Mouse (Mus musculus) myocyte (in vitro differentiated cells): ENCODE results near the gene Rnf41. TPM values are rescaled to one million over a fixed set of nuclear protein-coding genes. Genes with fewer than 3 reads are reported as not detected.
A peak's percentile ranks its signal among the peaks of the same experiment; 100 is the strongest.

ENCODE experiments used
- H3K27me3 ChIP-seq: one replicate; pipeline ENCODE4 v1.6.1; 2011; ENCODE audit not compliant: control insufficient read depth, insufficient read depth, insufficient read length
- H3K36me3 ChIP-seq: one replicate; pipeline ENCODE4 v1.6.1; 2011; ENCODE audit not compliant: control insufficient read depth, insufficient read depth
- H3K4me2 ChIP-seq: one replicate; pipeline ENCODE4 v1.6.1; 2011; ENCODE audit warnings: low read depth, control low read depth
- H3K4me3 ChIP-seq: one replicate; pipeline ENCODE4 v1.5.1; 2011; ENCODE audit warnings: mild to moderate bottlenecking, control low read depth, moderate library complexity
- H3K79me2 ChIP-seq: one replicate; pipeline ENCODE4 v1.6.1; 2011; ENCODE audit not compliant: control insufficient read depth, insufficient read depth
- H3ac ChIP-seq: one replicate; pipeline ENCODE4 v1.6.1; 2011; ENCODE audit not compliant: control insufficient read depth, insufficient read length
- CEBPB ChIP-seq: IDR thresholded peaks from 2 replicates; pipeline ENCODE4 v1.6.1; 2011; ENCODE audit warnings: mild to moderate bottlenecking, moderate library complexity; ENCODE audit not compliant: poor library complexity, insufficient read depth, severe bottlenecking
- E2F4 ChIP-seq: IDR thresholded peaks from one replicate; pipeline ENCODE4 v1.6.1; 2011; ENCODE audit warnings: mild to moderate bottlenecking, control low read depth, moderate library complexity; ENCODE audit not compliant: insufficient read depth
- MAX ChIP-seq: IDR thresholded peaks from one replicate; pipeline ENCODE4 v1.6.1; 2011; ENCODE audit warnings: low read depth, mild to moderate bottlenecking, control low read depth
- MYOD1 ChIP-seq, 3 experiments: IDR thresholded peaks; one replicate each; pipeline ENCODE4 v1.6.1; 2011; ENCODE audit warnings: control low read depth in 2 of 3, low read depth in 2 of 3, mild to moderate bottlenecking in 2 of 3, moderate library complexity in 1 of 3; ENCODE audit not compliant: insufficient read length in 2 of 3, control insufficient read depth in 1 of 3
- MYOG ChIP-seq, 3 experiments: IDR thresholded peaks; one replicate each; pipeline ENCODE4 v1.6.1; 2011; ENCODE audit warnings: control low read depth in 2 of 3, low read depth in 2 of 3, mild to moderate bottlenecking in 2 of 3; ENCODE audit not compliant: insufficient read length in 2 of 3, control insufficient read depth in 1 of 3, insufficient read depth in 1 of 3
- POLR2A ChIP-seq: IDR thresholded peaks from one replicate; pipeline ENCODE4 v1.6.1; 2011; ENCODE audit warnings: low read depth, mild to moderate bottlenecking, control low read depth, moderate library complexity; ENCODE audit not compliant: insufficient read length
- POLR2AphosphoS2 ChIP-seq: IDR thresholded peaks from one replicate; pipeline ENCODE4 v1.6.1; 2011; ENCODE audit warnings: low read depth, control low read depth; ENCODE audit not compliant: insufficient read length
- REST ChIP-seq: IDR thresholded peaks from one replicate; pipeline ENCODE4 v1.6.1; 2011; ENCODE audit warnings: mild to moderate bottlenecking, control low read depth, moderate library complexity; ENCODE audit not compliant: insufficient read depth, insufficient read length
- SRF ChIP-seq: IDR thresholded peaks from one replicate; pipeline ENCODE4 v1.6.1; 2011; ENCODE audit warnings: low read depth; ENCODE audit not compliant: control insufficient read depth, insufficient read length
- TCF12 ChIP-seq: IDR thresholded peaks from one replicate; pipeline ENCODE4 v1.6.1; 2011; ENCODE audit warnings: mild to moderate bottlenecking, control low read depth; ENCODE audit not compliant: poor library complexity, insufficient read depth, severe bottlenecking
- TCF3 ChIP-seq: IDR thresholded peaks from one replicate; pipeline ENCODE4 v1.6.1; 2011; ENCODE audit warnings: low read depth, control low read depth; ENCODE audit not compliant: insufficient read length
- USF1 ChIP-seq: IDR thresholded peaks from one replicate; pipeline ENCODE4 v1.6.1; 2011; ENCODE audit warnings: low read depth, mild to moderate bottlenecking, control low read depth, moderate library complexity
- polyA plus RNA-seq: library from polyadenylated mRNA; unstranded; fragments of >200 nt; fragmentation: generic; extraction: Trizol; gene quantifications from one replicate; pipeline ENCODE4 v1.2.1, GENCODE M21; 2012; ENCODE audit warnings: missing spikeins

The Rnf41 gene
- polyA plus RNA-seq, 1 experiment = 35.2 TPM

GRCm38 (mm10) chr10:128440407-128440806, 28.9 kb downstream of the Rnf41 start:
- peaks cover 23% of the 10 kb centered on the region for H3K36me3 ChIP-seq
- no peak overlapping the region for H3K4me3 ChIP-seq
- H3K27me3 ChIP-seq = no peaks in the 10 kb centered on the region
- H3K4me2 ChIP-seq = no peak overlapping the region
- H3ac ChIP-seq = no peak overlapping the region
- TF ChIP-seq POLR2A = no peak
- TF ChIP-seq USF1 = no peak
- no peak for TF ChIP-seq REST
- no peak for TF ChIP-seq E2F4
- no peak for TF ChIP-seq SRF
- TF ChIP-seq POLR2AphosphoS2 = no peak
- TF ChIP-seq MAX = no peak
- no peak for TF ChIP-seq MYOG (IDR thresholded peaks at IDR 0.05; ENCODE audit: control insufficient read depth in 1 of 3, insufficient read depth in 1 of 3, insufficient read length in 2 of 3, low read depth in 2 of 3)
- no peak for TF ChIP-seq CEBPB
- no peak for TF ChIP-seq MYOD1 (IDR thresholded peaks at IDR 0.05; ENCODE audit: control insufficient read depth in 1 of 3, insufficient read length in 2 of 3, low read depth in 2 of 3)
- no peak for TF ChIP-seq TCF12
- no peak for TF ChIP-seq TCF3
- no peaks in the 10 kb centered on the region for H3K79me2 ChIP-seq

GRCm38 (mm10) chr10:128441324-128442119, 30.1 kb downstream of the Rnf41 start:
- Histone ChIP-seq H3K79me2 (no peaks in the 10 kb centered on the region), H3K36me3 (peaks cover 23% of the 10 kb centered on the region)
- TF ChIP-seq TCF3 = no peak
- peak; percentile 64 for TF ChIP-seq POLR2AphosphoS2

GRCm38 (mm10) chr10:128442718-128443117, 31.3 kb downstream of the Rnf41 start:
- no peak overlapping the region for H3K4me2 ChIP-seq

More at GRCm38 (mm10) chr10:128441324-128442119, 30.1 kb downstream of the Rnf41 start:
- H3K4me3 ChIP-seq = no peak overlapping the region
- H3ac ChIP-seq = no peak overlapping the region
- H3K27me3 ChIP-seq = no peaks in the 10 kb centered on the region
- no peak overlapping the region for H3K4me2 ChIP-seq

GRCm38 (mm10) chr10:128444354-128444753, 32.9 kb downstream of the Rnf41 start:
- Histone ChIP-seq H3K36me3 (peaks cover 18% of the 10 kb centered on the region), H3K27me3 (no peaks in the 10 kb centered on the region), H3ac (no peak overlapping the region), H3K4me3 (no peak overlapping the region), H3K4me2 (no peak overlapping the region), H3K79me2 (no peaks in the 10 kb centered on the region)
- TF ChIP-seq USF1 (no peak), MYOG (IDR thresholded peaks at IDR 0.05; ENCODE audit: control insufficient read depth in 1 of 3, insufficient read depth in 1 of 3, insufficient read length in 2 of 3, low read depth in 2 of 3) (no peak), REST (no peak), E2F4 (no peak), POLR2A (no peak), MAX (no peak), TCF12 (no peak), POLR2AphosphoS2 (no peak), SRF (no peak), CEBPB (no peak), TCF3 (no peak), MYOD1 (IDR thresholded peaks at IDR 0.05; ENCODE audit: control insufficient read depth in 1 of 3, insufficient read length in 2 of 3, low read depth in 2 of 3) (no peak)

More at GRCm38 (mm10) chr10:128442718-128443117, 31.3 kb downstream of the Rnf41 start:
- Histone ChIP-seq H3K27me3 (no peaks in the 10 kb centered on the region), H3K36me3 (peaks cover 23% of the 10 kb centered on the region), H3ac (no peak overlapping the region), H3K4me3 (no peak overlapping the region), H3K79me2 (no peaks in the 10 kb centered on the region)
- TF ChIP-seq TCF12 = no peak
- TF ChIP-seq MYOD1 (IDR thresholded peaks at IDR 0.05; ENCODE audit: control insufficient read depth in 1 of 3, insufficient read length in 2 of 3, low read depth in 2 of 3) = no peak
- TF ChIP-seq MAX = no peak
- no peak for TF ChIP-seq POLR2A
- TF ChIP-seq MYOG (IDR thresholded peaks at IDR 0.05; ENCODE audit: control insufficient read depth in 1 of 3, insufficient read depth in 1 of 3, insufficient read length in 2 of 3, low read depth in 2 of 3) = no peak
- no peak for TF ChIP-seq TCF3
- no peak for TF ChIP-seq CEBPB
- no peak for TF ChIP-seq POLR2AphosphoS2
- TF ChIP-seq SRF = no peak

GRCm38 (mm10) chr10:128445407-128445806, 34.0 kb downstream of the Rnf41 start:
- Histone ChIP-seq H3K79me2 (no peaks in the 10 kb centered on the region), H3K4me3 (no peak overlapping the region), H3K4me2 (no peak overlapping the region), H3K36me3 (peaks cover 13% of the 10 kb centered on the region), H3K27me3 (no peaks in the 10 kb centered on the region), H3ac (no peak overlapping the region)
- TF ChIP-seq POLR2AphosphoS2 = no peak
- no peak for TF ChIP-seq REST
- no peak for TF ChIP-seq TCF12
- no peak for TF ChIP-seq USF1
- TF ChIP-seq SRF = no peak
- no peak for TF ChIP-seq POLR2A
